Mouse (Mus musculus) urinary bladder, adult 2 months (tissue): Measurements from ENCODE around the gene Elmo1. TPM values are rescaled to one million over a fixed set of nuclear protein-coding genes. Genes with fewer than 3 reads are reported as not detected.

ENCODE experiments used
- DNase-seq: peaks from one replicate; pipeline ENCODE4 v3.0.0; 2022; ENCODE audit warnings: low spot score
- polyA plus RNA-seq: library from polyadenylated mRNA; depleted of rRNA; stranded (reverse); fragments of >200 nt; gene quantifications from 2 replicates; pipeline ENCODE4 v1.2.3, GENCODE M21; 2012

The Elmo1 gene
- polyA plus RNA-seq, 1 experiment, result 9.8 TPM

- peak; percentile 25 for DNase-seq
Observed at GRCm38 (mm10) chr13:20471732-20472131, 381.3 kb downstream of the Elmo1 start.

GRCm38 (mm10) chr13:20472301-20472831, 382.0 kb downstream of the Elmo1 start:
- DNase-seq, result no peak

- no peak for DNase-seq
Observed at GRCm38 (mm10) chr13:20472891-20473539, 382.6 kb downstream of the Elmo1 start.

DNA sequence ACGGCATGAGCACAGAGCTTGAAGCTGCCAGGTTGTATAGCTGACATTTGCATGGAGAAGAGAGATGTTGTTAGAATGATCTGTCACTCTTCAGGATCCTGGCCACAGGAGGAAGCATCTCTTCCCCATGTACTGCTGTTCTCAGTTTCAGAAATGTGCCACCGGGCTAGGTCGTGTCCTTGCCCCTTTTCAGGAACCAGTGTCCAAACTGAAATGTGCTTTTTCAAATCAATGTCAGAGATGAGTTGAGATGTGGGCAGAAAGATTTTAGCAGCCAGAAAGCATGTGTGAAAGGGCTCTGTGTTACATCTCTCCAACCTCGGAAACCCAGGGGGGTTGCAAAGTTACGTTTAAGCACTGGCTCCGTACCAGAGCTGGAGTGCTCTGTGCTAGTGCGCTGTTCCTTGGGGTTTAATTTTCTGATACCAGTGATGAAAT, 383.3 kb downstream of the Elmo1 start:
- DNase-seq, result no peak

- no peak for DNase-seq
Observed at GRCm38 (mm10) chr13:20474600-20474999, 384.2 kb downstream of the Elmo1 start.

DNA sequence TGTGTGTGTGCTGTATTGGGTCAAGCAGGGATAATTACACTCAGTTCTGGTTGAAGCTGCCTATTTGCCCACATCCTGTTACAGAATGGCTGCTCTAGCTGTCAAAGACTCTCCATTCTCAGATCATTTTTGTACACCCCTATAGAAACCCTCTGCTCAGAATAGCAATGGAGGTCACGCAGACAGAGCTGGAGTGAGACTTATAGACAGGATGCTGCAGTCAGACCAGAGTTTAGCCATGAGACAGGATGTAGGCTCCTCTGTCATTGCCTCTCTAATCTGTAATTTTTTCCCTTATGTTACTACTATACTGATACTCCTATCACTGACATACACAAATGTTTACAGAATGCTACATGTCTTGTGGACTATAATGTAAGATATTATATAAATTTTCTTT, 391.4 kb downstream of the Elmo1 start:
- no peak for DNase-seq

- no peak for DNase-seq
Observed at GRCm38 (mm10) chr13:20489110-20489509, 398.7 kb downstream of the Elmo1 start.

GRCm38 (mm10) chr13:20489698-20490417, 399.5 kb downstream of the Elmo1 start:
- no peak for DNase-seq

DNA sequence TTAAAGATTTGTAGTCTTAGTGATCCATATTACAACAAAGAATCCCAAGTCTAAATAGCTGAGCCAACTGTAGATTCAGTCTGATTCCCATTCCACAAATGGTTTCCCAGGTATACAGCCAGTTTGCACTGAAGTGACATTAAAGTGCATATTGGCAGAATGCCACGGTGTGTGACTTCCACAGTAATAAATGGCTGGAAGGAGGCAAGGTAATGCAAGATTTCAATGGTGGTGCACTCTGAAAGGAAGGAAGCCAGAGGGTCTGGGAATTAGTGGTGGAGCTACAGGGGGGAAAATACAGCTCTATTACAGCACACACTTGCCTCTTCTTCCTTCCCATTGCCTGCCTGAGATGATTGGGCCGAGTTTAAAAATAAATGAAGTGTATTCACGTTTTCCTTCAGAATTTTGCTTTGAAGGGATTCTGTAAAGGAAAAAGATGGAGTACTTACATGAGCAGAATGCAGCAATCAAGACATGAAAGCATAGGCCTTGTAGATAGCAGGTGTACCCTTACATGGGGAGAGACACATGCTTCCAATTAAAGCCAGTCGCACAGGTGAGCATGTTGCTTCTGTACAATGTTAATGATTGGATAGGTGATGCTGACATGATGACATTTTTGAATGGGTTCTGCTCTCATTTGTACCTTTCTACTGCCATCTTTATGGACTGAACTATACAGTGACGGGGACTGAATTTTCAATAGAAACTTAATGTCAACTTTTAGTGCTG, 400.6 kb downstream of the Elmo1 start:
- DNase-seq, result no peak

- DNase-seq, result no peak
Observed at GRCm38 (mm10) chr13:20491666-20492065, 401.3 kb downstream of the Elmo1 start.

DNA sequence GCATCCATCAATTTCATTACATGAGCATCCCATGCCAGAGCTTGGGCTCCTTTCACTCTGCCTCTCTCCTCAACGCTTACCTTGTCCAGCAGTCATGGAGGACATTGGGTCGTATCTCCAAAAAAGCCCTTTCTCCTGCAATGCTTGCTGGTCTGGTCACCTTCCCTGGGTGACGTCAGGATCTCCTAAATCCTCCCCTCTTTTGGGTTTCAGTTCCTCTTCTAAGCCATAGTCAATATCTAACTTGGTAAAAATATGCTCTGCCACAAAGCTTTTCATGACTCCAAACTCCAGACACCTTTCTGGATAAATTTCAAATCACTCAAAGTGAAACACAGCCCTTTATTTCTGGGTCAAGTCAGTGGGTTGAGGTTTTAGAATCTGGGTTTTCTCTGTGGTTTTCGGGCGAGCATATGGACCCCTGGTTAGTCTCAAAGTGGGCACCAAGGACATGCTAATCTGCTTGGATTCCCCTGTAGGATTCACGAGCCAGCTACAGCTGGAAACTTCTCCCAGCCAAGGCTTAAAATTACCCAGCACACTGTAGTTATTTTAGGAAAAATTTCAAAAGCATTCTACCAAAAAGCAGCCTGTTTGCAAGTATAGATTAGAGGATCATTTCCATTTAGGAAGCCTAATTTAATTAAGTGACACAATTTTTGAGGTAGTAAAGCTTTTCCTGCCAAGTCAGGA, 403.8 kb downstream of the Elmo1 start:
- no peak for DNase-seq

DNA sequence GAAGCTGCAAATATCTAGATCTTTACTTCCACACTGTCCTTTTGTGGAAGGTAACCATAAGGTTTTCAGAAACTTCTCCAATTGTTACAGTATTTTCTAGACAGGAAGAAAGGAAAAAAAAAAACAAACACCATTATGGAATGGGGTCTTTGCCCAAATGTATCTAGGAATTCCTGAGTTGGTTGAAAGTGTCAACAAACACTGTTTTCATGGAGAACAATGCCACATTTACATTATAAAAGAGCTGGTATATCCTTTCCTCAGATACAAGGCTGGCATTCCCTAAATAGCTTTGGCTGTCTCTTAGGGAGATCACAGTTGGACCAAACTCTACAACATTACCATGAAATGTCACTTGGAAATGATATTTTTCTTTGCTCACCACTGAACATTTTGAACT, 411.5 kb downstream of the Elmo1 start:
- DNase-seq, result no peak

DNA sequence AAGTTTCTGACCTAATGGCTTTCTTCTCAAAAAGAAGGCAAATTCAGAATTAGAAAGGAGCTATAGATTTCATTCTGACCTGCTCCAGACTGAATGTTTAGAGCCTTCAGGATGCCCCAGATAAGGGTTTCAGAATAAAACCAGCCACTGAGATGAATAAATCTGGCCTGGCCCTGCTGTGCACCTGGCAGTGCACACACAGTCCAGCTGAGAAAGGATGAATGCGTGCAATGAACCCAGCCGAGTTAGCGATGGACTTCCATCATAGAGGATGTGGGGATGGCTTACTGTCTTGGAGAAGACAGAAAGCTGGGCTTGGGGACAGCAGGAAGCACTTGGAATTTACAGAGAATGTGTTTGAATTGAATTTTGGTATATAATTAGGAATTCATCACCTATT, 413.0 kb downstream of the Elmo1 start:
- DNase-seq, result no peak

DNA sequence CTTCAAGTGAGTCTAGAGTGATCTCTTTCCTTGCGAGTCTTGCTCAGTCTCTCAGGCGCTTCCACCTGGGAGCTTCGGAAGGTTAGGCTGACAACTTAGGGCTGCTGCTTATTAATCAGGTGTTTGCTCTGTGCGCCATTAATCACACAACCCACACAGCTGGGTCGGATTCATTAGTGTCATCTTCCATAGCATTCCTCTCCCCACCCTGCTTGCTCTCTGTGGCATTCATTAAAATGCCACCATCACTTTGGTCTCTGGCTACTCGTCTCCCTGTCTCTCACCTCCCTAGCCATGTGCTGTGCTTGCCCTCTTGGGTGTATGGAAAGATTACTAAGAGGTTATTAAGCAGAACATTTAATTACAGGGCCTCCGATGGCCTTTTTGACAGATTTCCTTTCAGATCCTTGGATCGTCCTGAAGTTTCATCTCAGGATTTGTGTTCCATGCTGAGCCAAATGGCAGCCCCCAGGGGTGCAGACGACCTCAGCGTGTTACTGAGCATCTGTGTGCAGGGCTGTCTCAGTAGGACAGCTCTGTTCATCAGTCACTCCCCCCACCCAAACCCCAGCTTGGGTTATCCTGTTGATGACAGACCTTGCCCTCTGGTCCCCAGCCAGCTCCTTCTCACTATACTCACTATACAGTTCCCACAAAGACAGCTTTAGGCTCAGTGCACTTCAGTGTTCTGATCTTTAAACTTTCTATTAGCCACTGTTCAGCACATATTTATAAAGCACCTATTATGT, 417.2 kb downstream of the Elmo1 start:
- DNase-seq, result no peak

DNA sequence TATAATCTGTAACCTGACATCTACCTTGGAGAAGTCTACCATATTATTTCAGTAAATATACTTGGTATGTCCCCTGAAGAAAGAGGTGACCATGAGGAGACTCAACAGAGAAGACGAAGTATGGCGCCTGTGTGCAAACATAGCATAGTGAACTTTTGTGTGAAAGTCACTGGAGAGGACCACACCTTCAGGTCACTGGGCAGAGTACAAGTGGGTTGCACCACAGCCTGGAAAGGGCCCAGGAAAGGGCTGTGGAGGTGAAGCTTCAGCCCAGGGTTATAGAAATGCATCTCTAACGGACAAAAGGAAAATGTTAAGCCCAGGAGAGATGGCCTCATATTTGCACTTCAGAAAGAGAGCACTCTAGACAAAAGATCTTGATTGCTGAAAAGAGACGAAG, 420.6 kb downstream of the Elmo1 start:
- DNase-seq, result no peak

- no peak for DNase-seq
Observed at GRCm38 (mm10) chr13:20512317-20513240, 422.2 kb downstream of the Elmo1 start.

DNA sequence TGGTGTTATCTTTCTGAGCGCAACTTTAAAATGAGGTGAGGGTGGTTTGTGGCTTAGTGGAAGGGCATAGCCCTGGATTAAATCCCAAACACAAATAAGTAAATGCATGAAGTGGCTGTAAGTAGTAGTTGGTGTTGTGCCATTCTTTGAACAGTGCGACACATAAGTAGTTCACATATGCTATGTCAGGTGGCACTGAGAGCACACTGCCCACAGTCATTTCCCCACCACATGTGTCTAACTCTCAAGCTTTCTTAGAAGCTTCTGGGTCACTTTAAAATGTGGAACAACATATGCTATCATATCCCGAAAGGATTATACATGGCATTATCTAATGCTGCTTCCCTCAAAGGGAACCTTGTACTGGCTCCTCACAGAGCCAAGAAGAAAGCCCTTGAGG, 424.3 kb downstream of the Elmo1 start:
- DNase-seq, result no peak

DNA sequence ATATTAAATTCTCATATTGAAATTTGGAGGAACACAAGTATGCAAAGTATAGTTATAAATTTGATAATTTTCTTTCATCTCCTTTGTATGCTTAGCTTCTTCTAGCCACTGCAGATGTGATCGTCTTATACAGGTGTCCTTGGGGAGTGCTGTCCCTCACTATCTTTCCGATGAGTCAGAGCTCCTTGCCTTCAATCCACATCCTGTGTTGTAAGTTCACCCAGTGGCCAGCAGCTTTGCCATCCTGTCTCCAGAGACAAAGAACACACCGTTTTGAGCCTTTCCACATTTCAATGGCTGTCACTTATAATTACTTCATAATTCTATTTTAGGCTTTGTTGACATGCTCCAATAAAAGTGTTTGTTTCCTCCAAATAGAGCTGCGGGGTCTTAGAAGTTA, 425.7 kb downstream of the Elmo1 start:
- no peak for DNase-seq

GRCm38 (mm10) chr13:20517702-20518101, 427.3 kb downstream of the Elmo1 start:
- no peak for DNase-seq

DNA sequence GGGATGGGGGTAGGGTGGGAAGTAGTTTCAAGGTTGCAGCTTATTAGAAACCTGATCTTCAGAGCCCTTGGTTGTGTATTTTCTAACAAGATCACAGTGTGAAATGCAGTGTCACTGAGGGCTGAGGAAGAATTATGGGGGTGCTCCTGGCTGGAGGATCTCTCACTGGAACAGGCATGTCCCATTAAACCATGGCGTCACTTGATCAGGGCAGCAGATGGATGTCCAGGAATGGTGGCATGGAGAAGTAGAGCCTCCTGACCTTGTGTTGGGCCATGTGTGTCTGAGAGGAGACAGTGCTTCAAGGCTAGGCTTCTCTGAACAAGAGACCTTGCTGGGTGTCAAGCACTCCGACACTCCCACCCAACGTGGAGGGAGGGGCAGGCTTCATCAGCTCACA, 431.1 kb downstream of the Elmo1 start:
- DNase-seq, result no peak
